Mouse (Mus musculus): ENCODE results near the gene Kmt2d. TPM values are rescaled to one million over a fixed set of nuclear protein-coding genes. Genes with fewer than 3 reads are reported as not detected.

Gene Kmt2d
- polyA plus RNA-seq, 1 experiment from 2014 or later = 3.7 TPM

GRCm38 (mm10) chr15:98884106-98884505, 13.1 kb upstream of the Kmt2d start:
- Histone ChIP-seq H3K36me3 (replicated peaks) (no peaks in the 10 kb centered on the region), H3K27me3 (peaks cover 15% of the 10 kb centered on the region; the same call in 1 of the 2 replicates), H3K4me1 (replicated peaks) (peaks cover 27% of the 10 kb centered on the region), H3K9me3 (replicated peaks) (no peaks in the 10 kb centered on the region), H3K4me2 (no peak overlapping the region), H3K9ac (no peak overlapping the region), H3K4me3 (replicated peaks) (no peak overlapping the region), H3K27ac (replicated peaks) (no peak overlapping the region)
- WGBS (ENCODE audit: insufficient replicate concordance) = 41% methylated on average over 1 of the region's 1 CpGs
- no peak for ATAC-seq (ENCODE audit: insufficient read depth)

- no peaks in the 10 kb centered on the region for H3K36me3 ChIP-seq (replicated peaks)
- H3K27ac ChIP-seq (replicated peaks) = no peak overlapping the region
- no peaks in the 10 kb centered on the region for H3K9me3 ChIP-seq (replicated peaks)
- H3K4me1 ChIP-seq (replicated peaks) = peaks cover 27% of the 10 kb centered on the region
- H3K4me3 ChIP-seq (replicated peaks) = no peak overlapping the region
- H3K9ac ChIP-seq = no peak overlapping the region
- no peak overlapping the region for H3K4me2 ChIP-seq
- no peak for ATAC-seq (ENCODE audit: insufficient read depth)
- peaks cover 14% of the 10 kb centered on the region; the same call in 1 of the 2 replicates for H3K27me3 ChIP-seq
These were observed 12.7 kb upstream of the Kmt2d start for GRCm38 (mm10) chr15:98883661-98884060.

GRCm38 (mm10) chr15:98881656-98882008, 10.6 kb upstream of the Kmt2d start:
- Histone ChIP-seq H3K4me2 (peak overlapping the region; percentile 86), H3K27ac (replicated peaks) (peak overlapping the region; percentile 94), H3K36me3 (replicated peaks) (no peaks in the 10 kb centered on the region), H3K27me3 (0 out of 2 replicates have a peak, but pooled peaks cover under 1% of the 10 kb centered on the region), H3K4me3 (replicated peaks) (peak overlapping the region; percentile 82), H3K9ac (peak overlapping the region; percentile 10; the same call in 1 of the 2 replicates), H3K4me1 (replicated peaks) (peaks cover 33% of the 10 kb centered on the region), H3K9me3 (replicated peaks) (no peaks in the 10 kb centered on the region)
- 18% methylated on average over 5 of the region's 5 CpGs for WGBS (ENCODE audit: insufficient replicate concordance)
- ATAC-seq (ENCODE audit: insufficient read depth) = peak; percentile 4; the same call in 1 of the 2 replicates

- peak overlapping the region; percentile 86 for H3K4me2 ChIP-seq
- H3K27me3 ChIP-seq = no peaks in the 10 kb centered on the region
- H3K4me3 ChIP-seq (replicated peaks) = peak overlapping the region; percentile 82
- peak; percentile 96 for ATAC-seq (ENCODE audit: insufficient read depth)
- peak overlapping the region; percentile 94 for H3K27ac ChIP-seq (replicated peaks)
- no peaks in the 10 kb centered on the region for H3K36me3 ChIP-seq (replicated peaks)
- H3K9me3 ChIP-seq (replicated peaks) = no peaks in the 10 kb centered on the region
- peaks cover 33% of the 10 kb centered on the region for H3K4me1 ChIP-seq (replicated peaks)
- WGBS (ENCODE audit: insufficient replicate concordance) = under 1% methylated on average over 45 of the region's 48 CpGs
- peak overlapping the region; percentile 68 for H3K9ac ChIP-seq
These were observed 10.1 kb upstream of the Kmt2d start for GRCm38 (mm10) chr15:98880978-98881655.

- Histone ChIP-seq H3K4me1 (replicated peaks) (peaks cover 43% of the 10 kb centered on the region), H3K9me3 (replicated peaks) (no peaks in the 10 kb centered on the region), H3K27me3 (0 out of 2 replicates have a peak, but pooled peaks cover 6% of the 10 kb centered on the region), H3K4me3 (replicated peaks) (no peak overlapping the region), H3K27ac (replicated peaks) (no peak overlapping the region), H3K4me2 (no peak overlapping the region), H3K9ac (no peak overlapping the region), H3K36me3 (replicated peaks) (no peaks in the 10 kb centered on the region)
- 11% methylated on average over 3 of the region's 3 CpGs for WGBS (ENCODE audit: insufficient replicate concordance)
- no peak for ATAC-seq (ENCODE audit: insufficient read depth)
These were observed 6.3 kb upstream of the Kmt2d start for GRCm38 (mm10) chr15:98877331-98877730.

GRCm38 (mm10) chr15:98871916-98872888, 1.2 kb upstream of the Kmt2d start:
- peak overlapping the region; percentile 98 for H3K9ac ChIP-seq
- peak overlapping the region; percentile 85 for H3K4me2 ChIP-seq
- H3K9me3 ChIP-seq (replicated peaks) = no peaks in the 10 kb centered on the region
- H3K27me3 ChIP-seq = 0 out of 2 replicates have a peak, but pooled peaks cover 6% of the 10 kb centered on the region
- peak overlapping the region; percentile 92 for H3K27ac ChIP-seq (replicated peaks)
- ATAC-seq (ENCODE audit: insufficient read depth) = peak; percentile 75
- peak overlapping the region; percentile 87 for H3K4me3 ChIP-seq (replicated peaks)
- H3K36me3 ChIP-seq (replicated peaks) = no peaks in the 10 kb centered on the region
- 1% methylated on average over 51 of the region's 51 CpGs for WGBS (ENCODE audit: insufficient replicate concordance)
- peaks cover 51% of the 10 kb centered on the region for H3K4me1 ChIP-seq (replicated peaks)

GRCm38 (mm10) chr15:98870179-98871069, 580 bp downstream of the Kmt2d start:
- Histone ChIP-seq H3K27ac (replicated peaks) (peak overlapping the region; percentile 92), H3K4me3 (replicated peaks) (peak overlapping the region; percentile 87), H3K9me3 (replicated peaks) (no peaks in the 10 kb centered on the region), H3K4me1 (replicated peaks) (peaks cover 58% of the 10 kb centered on the region), H3K27me3 (0 out of 2 replicates have a peak, but pooled peaks cover 3% of the 10 kb centered on the region), H3K36me3 (replicated peaks) (peaks cover 16% of the 10 kb centered on the region), H3K9ac (peak overlapping the region; percentile 98), H3K4me2 (peak overlapping the region; percentile 85)
- under 1% methylated on average over 16 of the region's 16 CpGs for WGBS (ENCODE audit: insufficient replicate concordance)
- ATAC-seq (ENCODE audit: insufficient read depth) = no peak

GRCm38 (mm10) chr15:98869342-98870178, 1.4 kb downstream of the Kmt2d start:
- peaks cover 58% of the 10 kb centered on the region for H3K4me1 ChIP-seq (replicated peaks)
- peak overlapping the region; percentile 87 for H3K4me3 ChIP-seq (replicated peaks)
- H3K9me3 ChIP-seq (replicated peaks) = no peaks in the 10 kb centered on the region
- peak overlapping the region; percentile 92 for H3K27ac ChIP-seq (replicated peaks)
- no peaks in the 10 kb centered on the region for H3K27me3 ChIP-seq
- peaks cover 24% of the 10 kb centered on the region for H3K36me3 ChIP-seq (replicated peaks)
- H3K9ac ChIP-seq = peak overlapping the region; percentile 98
- H3K4me2 ChIP-seq = peak overlapping the region; percentile 85
- no peak for ATAC-seq (ENCODE audit: insufficient read depth)
- WGBS (ENCODE audit: insufficient replicate concordance) = 12% methylated on average over 8 of the region's 8 CpGs

- peak overlapping the region; percentile 87 for H3K4me3 ChIP-seq (replicated peaks)
- no peak for ATAC-seq (ENCODE audit: insufficient read depth)
These were observed 2.5 kb downstream of the Kmt2d start for GRCm38 (mm10) chr15:98868346-98869063.

More at GRCm38 (mm10) chr15:98868346-98869063, 2.5 kb downstream of the Kmt2d start:
- peak overlapping the region; percentile 92 for H3K27ac ChIP-seq (replicated peaks)
- H3K4me1 ChIP-seq (replicated peaks) = peaks cover 58% of the 10 kb centered on the region
- no peaks in the 10 kb centered on the region for H3K9me3 ChIP-seq (replicated peaks)
- H3K4me2 ChIP-seq = peak overlapping the region; percentile 85
- peak overlapping the region; percentile 98 for H3K9ac ChIP-seq
- peaks cover 35% of the 10 kb centered on the region for H3K36me3 ChIP-seq (replicated peaks)
- 24% methylated on average over 11 of the region's 11 CpGs for WGBS (ENCODE audit: insufficient replicate concordance)
- H3K27me3 ChIP-seq = no peaks in the 10 kb centered on the region
